Comparison of ENCODE assay signal across 26 mouse cellular contexts in genomic region chrX:157633676-157634414, GRCm38 (mm10). TPM values are rescaled to one million over a fixed set of nuclear protein-coding genes. Genes with fewer than 3 reads are reported as not detected.
DNase-seq lines count a peak whose midpoint lies in the region; ATAC-seq and TF ChIP-seq lines count a peak whose summit lies in the region.
"Had no signal": no experiment of that assay in that cellular context is flagged by ENCODE, and none has a peak within 500 bp of the region (broad histone marks: within the 10 kb centered on the region; RNA-seq: fewer than 3 reads in every experiment).

No protein-coding gene starts in this region.

- no peaks in the 10 kb centered on the region for H3K4me1 ChIP-seq in hindbrain, embryonic 11.5 days (replicated peaks; ENCODE audit: control insufficient read depth, insufficient read depth, low read length)
- no peaks in the 10 kb centered on the region for H3K4me1 ChIP-seq in hindbrain, embryonic 10.5 days (replicated peaks)
- H3K4me1 ChIP-seq in midbrain, embryonic 14.5 days (ENCODE audit: control insufficient read depth, insufficient read depth, low read length): no peaks in the 10 kb centered on the region
- H3K4me1 ChIP-seq in midbrain, postnatal 0 days (ENCODE audit: insufficient read depth, low read length): no peaks in the 10 kb centered on the region
- no peaks in the 10 kb centered on the region for H3K4me1 ChIP-seq in forebrain, embryonic 16.5 days (replicated peaks; ENCODE audit: control insufficient read depth, insufficient read depth, low read length)
- H3K4me1 ChIP-seq: embryonic facial prominence, embryonic 13.5 days; heart, embryonic 10.5 days; heart, embryonic 15.5 days; limb, embryonic 13.5 days; liver, embryonic 12.5 days had no signal

- TF ChIP-seq CTCF in midbrain, postnatal 0 days (IDR thresholded peaks at IDR 0.05): no peak

- no peak overlapping the region for H3K4me2 ChIP-seq in hindbrain, embryonic 11.5 days (replicated peaks; ENCODE audit: low read depth, low read length)
- no peak overlapping the region for H3K4me2 ChIP-seq in midbrain, embryonic 14.5 days (ENCODE audit: low read length)
- H3K4me2 ChIP-seq in midbrain, postnatal 0 days (ENCODE audit: low read depth, low read length, poor library complexity, severe bottlenecking): no peak overlapping the region
- no peak overlapping the region for H3K4me2 ChIP-seq in forebrain, embryonic 16.5 days (ENCODE audit: low read length)
- H3K4me2 ChIP-seq: embryonic facial prominence, embryonic 13.5 days; heart, embryonic 15.5 days; limb, embryonic 13.5 days; liver, embryonic 12.5 days had no signal

- H3K36me3 ChIP-seq in hindbrain, embryonic 11.5 days (ENCODE audit: control insufficient read depth, insufficient read depth, low read length): no peaks in the 10 kb centered on the region
- H3K36me3 ChIP-seq in hindbrain, embryonic 10.5 days: no peaks in the 10 kb centered on the region
- no peaks in the 10 kb centered on the region for H3K36me3 ChIP-seq in midbrain, embryonic 14.5 days (ENCODE audit: control insufficient read depth, insufficient read depth, low read length)
- H3K36me3 ChIP-seq in midbrain, postnatal 0 days (ENCODE audit: insufficient read depth, low read length): no peaks in the 10 kb centered on the region
- no peaks in the 10 kb centered on the region for H3K36me3 ChIP-seq in forebrain, embryonic 16.5 days (ENCODE audit: control insufficient read depth, insufficient read depth)
- H3K36me3 ChIP-seq: embryonic facial prominence, embryonic 13.5 days; heart, embryonic 10.5 days; heart, embryonic 15.5 days; limb, embryonic 13.5 days; liver, embryonic 12.5 days had no signal

- H3K27me3 ChIP-seq in hindbrain, embryonic 11.5 days (ENCODE audit: control insufficient read depth, insufficient read depth, low read length): no peaks in the 10 kb centered on the region
- no peaks in the 10 kb centered on the region for H3K27me3 ChIP-seq in hindbrain, embryonic 10.5 days (ENCODE audit: insufficient read depth, poor library complexity, severe bottlenecking)
- H3K27me3 ChIP-seq in midbrain, embryonic 14.5 days (ENCODE audit: control insufficient read depth, insufficient read depth, low read length): no peaks in the 10 kb centered on the region
- no peaks in the 10 kb centered on the region for H3K27me3 ChIP-seq in midbrain, postnatal 0 days (ENCODE audit: insufficient read depth, low read length)
- no peaks in the 10 kb centered on the region for H3K27me3 ChIP-seq in forebrain, embryonic 16.5 days (replicated peaks; ENCODE audit: control insufficient read depth, insufficient read depth, low read length)
- H3K27me3 ChIP-seq: embryonic facial prominence, embryonic 13.5 days; heart, embryonic 15.5 days; limb, embryonic 13.5 days; liver, embryonic 12.5 days; megakaryocyte, embryonic 14.5 days had no signal

- 65% methylated on average over 3 of the region's 3 CpGs for WGBS in hindbrain, embryonic 11.5 days
- WGBS in hindbrain, embryonic 10.5 days: 62% methylated on average over 3 of the region's 3 CpGs
- WGBS in midbrain, embryonic 14.5 days: 29% methylated on average over 3 of the region's 3 CpGs
- 37% methylated on average over 3 of the region's 3 CpGs for WGBS in midbrain, postnatal 0 days
- WGBS in forebrain, embryonic 16.5 days: 18% methylated on average over 3 of the region's 3 CpGs

- H3K9ac ChIP-seq in hindbrain, embryonic 11.5 days (ENCODE audit: low read depth, low read length): no peak overlapping the region
- H3K9ac ChIP-seq in midbrain, embryonic 14.5 days (replicated peaks; ENCODE audit: low read length): no peak overlapping the region
- no peak overlapping the region for H3K9ac ChIP-seq in midbrain, postnatal 0 days (replicated peaks; ENCODE audit: low read length, poor library complexity, severe bottlenecking)
- H3K9ac ChIP-seq in forebrain, embryonic 16.5 days (replicated peaks; ENCODE audit: low read depth, low read length): no peak overlapping the region
- H3K9ac ChIP-seq: embryonic facial prominence, embryonic 13.5 days; heart, embryonic 15.5 days; limb, embryonic 13.5 days; liver, embryonic 12.5 days; liver, postnatal 0 days had no signal

- H3K9me3 ChIP-seq in hindbrain, embryonic 11.5 days (ENCODE audit: control insufficient read depth, low read length): no peaks in the 10 kb centered on the region
- H3K9me3 ChIP-seq in hindbrain, embryonic 10.5 days: 0 out of 2 replicates have a peak, but pooled peaks cover 2% of the 10 kb centered on the region
- H3K9me3 ChIP-seq in midbrain, embryonic 14.5 days (ENCODE audit: control insufficient read depth, low read length): no peaks in the 10 kb centered on the region
- no peaks in the 10 kb centered on the region for H3K9me3 ChIP-seq in midbrain, postnatal 0 days (ENCODE audit: low read length)
- H3K9me3 ChIP-seq in forebrain, embryonic 16.5 days (ENCODE audit: control insufficient read depth, low read length): no peaks in the 10 kb centered on the region
- H3K9me3 ChIP-seq: embryonic facial prominence, embryonic 13.5 days; heart, embryonic 10.5 days; heart, embryonic 15.5 days; limb, embryonic 13.5 days; liver, embryonic 12.5 days; megakaryocyte, embryonic 14.5 days had no signal

- H3K27ac ChIP-seq in hindbrain, embryonic 11.5 days (ENCODE audit: low read depth, low read length): no peak overlapping the region
- no peak overlapping the region for H3K27ac ChIP-seq in hindbrain, embryonic 10.5 days
- H3K27ac ChIP-seq in midbrain, embryonic 14.5 days (replicated peaks; ENCODE audit: low read depth, low read length): no peak overlapping the region
- H3K27ac ChIP-seq in midbrain, postnatal 0 days (ENCODE audit: low read depth, low read length): no peak overlapping the region
- no peak overlapping the region for H3K27ac ChIP-seq in forebrain, embryonic 16.5 days (ENCODE audit: low read length)
- H3K27ac ChIP-seq: embryonic facial prominence, embryonic 13.5 days; heart, embryonic 10.5 days; heart, embryonic 15.5 days; kidney, postnatal 0 days; limb, embryonic 13.5 days; liver, embryonic 12.5 days had no signal

- H3K4me3 ChIP-seq in hindbrain, embryonic 11.5 days (ENCODE audit: low read depth, low read length): no peak overlapping the region
- no peak overlapping the region for H3K4me3 ChIP-seq in hindbrain, embryonic 10.5 days
- no peak overlapping the region for H3K4me3 ChIP-seq in midbrain, embryonic 14.5 days (replicated peaks; ENCODE audit: low read depth, low read length)
- no peak overlapping the region for H3K4me3 ChIP-seq in midbrain, postnatal 0 days (ENCODE audit: low read depth, low read length)
- H3K4me3 ChIP-seq in forebrain, embryonic 16.5 days (replicated peaks; ENCODE audit: low read length): no peak overlapping the region
- H3K4me3 ChIP-seq: embryonic facial prominence, embryonic 13.5 days; heart, embryonic 10.5 days; heart, embryonic 15.5 days; limb, embryonic 13.5 days; liver, embryonic 12.5 days; megakaryocyte, embryonic 14.5 days had no signal

- DNase-seq in hindbrain, embryonic 11.5 days (ENCODE audit: low spot score): no peak
- no peak for DNase-seq in hindbrain, embryonic 10.5 days (ENCODE audit: low spot score)
- DNase-seq in midbrain, embryonic 14.5 days: peak; percentile 12
- no peak for DNase-seq in midbrain, postnatal 0 days (ENCODE audit: low spot score)
- DNase-seq in gastrocnemius, adult 8-10 months (ENCODE audit: low spot score in 2 of 2): no peak
- DNase-seq in heart, adult 9 months (ENCODE audit: low spot score in 2 of 2): no peak
- DNase-seq: adrenal gland, postnatal 25 days; cerebellum, adult 18-20 months; cerebellum, postnatal 10 days; gastrocnemius, postnatal 14 days; kidney, adult 8-10 months; kidney, postnatal 4 days; liver, postnatal 0 days; lung, postnatal 4 days; right cerebral cortex, postnatal 14 days; thymus, postnatal 4 days had no signal

- peak; percentile 61 for ATAC-seq in hindbrain, embryonic 11.5 days (ENCODE audit: low FRiP score)
- peak; percentile 43; the same call in 1 of the 2 replicates for ATAC-seq in midbrain, embryonic 14.5 days (ENCODE audit: low FRiP score, low TSS enrichment)
- no peak for ATAC-seq in midbrain, postnatal 0 days (ENCODE audit: low FRiP score)
- peak; percentile 43; the same call in 1 of the 2 replicates for ATAC-seq in forebrain, embryonic 16.5 days
- ATAC-seq: CD4-positive, CD25-positive, alpha-beta regulatory T cell, adult 4 months; intestine, embryonic 16.5 days; liver, embryonic 12.5 days; liver, postnatal 0 days had no signal

RNA-seq across cellular contexts. Expression of gene Mbtps2, which starts 35.3 kb away (rescaled TPM):
- 28.0 and 28.9 TPM in 2 replicates for polyA plus RNA-seq in hindbrain, embryonic 11.5 days (2014; fragmentation: Nextera tagmentation; extraction: Ambion mirVana)
- 19.2 and 22.8 TPM in 2 replicates for polyA plus RNA-seq in hindbrain, embryonic 10.5 days (2016; fragmentation: Nextera tagmentation; extraction: Ambion mirVana)
- 22.1 and 31.6 TPM in 2 replicates for polyA plus RNA-seq in midbrain, embryonic 14.5 days (2014; fragmentation: Nextera tagmentation; extraction: Ambion mirVana)
- 16.4 and 24.3 TPM in 2 replicates for total RNA-seq in midbrain, postnatal 0 days (2014; rRNA removed)
- polyA plus RNA-seq in midbrain, postnatal 0 days (2015; fragmentation: Nextera tagmentation; extraction: Ambion mirVana): 18.9 and 23.4 TPM in 2 replicates
- polyA plus RNA-seq in forebrain, embryonic 16.5 days (2015; fragmentation: Nextera tagmentation; extraction: Ambion mirVana): 34.2 and 36.2 TPM in 2 replicates
- 10 to 100 TPM; 14.9 to 19.7 (median 17.4) TPM for total RNA-seq in gastrocnemius, adult 8-10 months (2022)
